Mouse (Mus musculus) intestine, embryonic 15.5 days (tissue): ENCODE measurements around the gene Atad3a. TPM values are rescaled to one million over a fixed set of nuclear protein-coding genes. Genes with fewer than 3 reads are reported as not detected.
"Not testable (repeated sequence)": the region's sequence is repeated elsewhere in the genome, so short reads cannot be mapped to it uniquely, and the experiment has no call there.

Source experiments
- ATAC-seq: fragments of 200-750 bp; cut with Nextera tagmentation; 2 replicates; pipeline ENCODE4 v1.8.0; 2017; ENCODE audit warnings: moderate TSS enrichment, moderate library complexity
- H3K27ac ChIP-seq: fragments of 300-500 bp; sonication (generic); 2 replicates; pipeline ENCODE4 v1.5.1; 2015; ENCODE audit warnings: mild to moderate bottlenecking, inconsistent platforms
- H3K27me3 ChIP-seq: fragments of 300-500 bp; sonication (generic); replicated peaks from 2 replicates; pipeline ENCODE4 v1.6.1; 2015; ENCODE audit warnings: inconsistent platforms
- H3K36me3 ChIP-seq: fragments of 300-500 bp; sonication (generic); 2 replicates; pipeline ENCODE4 v1.6.1; 2015; ENCODE audit warnings: inconsistent platforms
- H3K4me1 ChIP-seq: fragments of 300-500 bp; sonication (generic); replicated peaks from 2 replicates; pipeline ENCODE4 v1.6.1; 2015; ENCODE audit warnings: inconsistent platforms
- H3K4me2 ChIP-seq: fragments of 300-500 bp; sonication (generic); replicated peaks from 2 replicates; pipeline ENCODE4 v1.6.1; 2015; ENCODE audit warnings: mild to moderate bottlenecking, inconsistent platforms
- H3K4me3 ChIP-seq: fragments of 300-500 bp; sonication (generic); replicated peaks from 2 replicates; pipeline ENCODE4 v1.5.1; 2015; ENCODE audit warnings: inconsistent platforms
- H3K9ac ChIP-seq: fragments of 300-500 bp; sonication (generic); 2 replicates; pipeline ENCODE4 v1.6.1; 2015; ENCODE audit warnings: inconsistent platforms
- H3K9me3 ChIP-seq: fragments of 300-500 bp; sonication (generic); 2 replicates; pipeline ENCODE4 v1.6.1; 2016; ENCODE audit warnings: inconsistent platforms
- WGBS: fragments of 180-500 bp; shearing (Covaris S2); methylation state at CpG from one replicate; pipeline ENCODE4 v1.1.7; 2015; 5-methylcytosine and 5-hydroxymethylcytosine counted together
- polyA plus RNA-seq: library from polyadenylated mRNA; unstranded; fragments of >200 nt; fragmentation: Nextera tagmentation; extraction: Ambion mirVana; gene quantifications from 2 replicates; pipeline ENCODE4 v1.2.1, GENCODE M21; 2015

The Atad3a gene
- polyA plus RNA-seq, 1 experiment from 2014 or later, result 135 TPM

GRCm38 (mm10) chr4:155746036-155746548 lies 14.8 kb downstream of the Atad3a start:
- no peak overlapping the region for H3K27ac ChIP-seq
- no peak for ATAC-seq
- WGBS, result 85% methylated on average over 8 of the region's 8 CpGs
- H3K9me3 ChIP-seq, result no peaks in the 10 kb centered on the region
- H3K36me3 ChIP-seq, result peaks cover 52% of the 10 kb centered on the region
- no peak overlapping the region for H3K4me2 ChIP-seq
- H3K4me1 ChIP-seq, result no peaks in the 10 kb centered on the region
- H3K4me3 ChIP-seq, result no peak overlapping the region
- no peaks in the 10 kb centered on the region for H3K27me3 ChIP-seq
- H3K9ac ChIP-seq, result no peak overlapping the region

DNA sequence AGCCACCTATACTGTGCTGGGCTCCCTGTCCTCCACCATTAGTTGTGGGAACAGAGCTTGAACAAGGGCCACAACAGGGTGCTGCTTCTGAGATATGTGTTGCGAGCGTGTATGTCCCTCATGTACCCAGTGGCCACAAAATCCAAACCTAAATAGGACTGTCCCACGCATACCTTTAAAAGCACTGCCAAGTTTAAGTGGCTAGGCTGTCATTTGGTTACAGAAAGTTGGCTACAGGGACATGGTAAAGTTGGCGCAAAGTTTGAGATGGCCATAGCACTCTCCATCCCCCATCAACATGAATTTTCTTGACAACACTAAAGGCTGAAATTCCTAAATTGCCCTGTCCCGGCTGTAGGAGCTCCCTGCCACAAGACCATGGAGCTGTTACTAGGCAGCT lies 15.8 kb downstream of the Atad3a start:
- no peak overlapping the region for H3K9ac ChIP-seq
- no peak overlapping the region for H3K4me3 ChIP-seq
- no peaks in the 10 kb centered on the region for H3K27me3 ChIP-seq
- ATAC-seq, result no peak
- H3K27ac ChIP-seq, result no peak overlapping the region
- WGBS, result 91% methylated on average over 5 of the region's 5 CpGs
- H3K4me1 ChIP-seq, result no peaks in the 10 kb centered on the region
- H3K4me2 ChIP-seq, result no peak overlapping the region
- peaks cover 51% of the 10 kb centered on the region for H3K36me3 ChIP-seq
- no peaks in the 10 kb centered on the region for H3K9me3 ChIP-seq

GRCm38 (mm10) chr4:155744474-155744873 lies 16.4 kb downstream of the Atad3a start:
- Histone ChIP-seq H3K4me1 (no peaks in the 10 kb centered on the region), H3K9ac (no peak overlapping the region), H3K36me3 (peaks cover 45% of the 10 kb centered on the region), H3K4me2 (no peak overlapping the region), H3K9me3 (no peaks in the 10 kb centered on the region), H3K27me3 (no peaks in the 10 kb centered on the region), H3K27ac (no peak overlapping the region), H3K4me3 (no peak overlapping the region)
- WGBS, result 91% methylated on average over 8 of the region's 8 CpGs
- no peak for ATAC-seq

DNA sequence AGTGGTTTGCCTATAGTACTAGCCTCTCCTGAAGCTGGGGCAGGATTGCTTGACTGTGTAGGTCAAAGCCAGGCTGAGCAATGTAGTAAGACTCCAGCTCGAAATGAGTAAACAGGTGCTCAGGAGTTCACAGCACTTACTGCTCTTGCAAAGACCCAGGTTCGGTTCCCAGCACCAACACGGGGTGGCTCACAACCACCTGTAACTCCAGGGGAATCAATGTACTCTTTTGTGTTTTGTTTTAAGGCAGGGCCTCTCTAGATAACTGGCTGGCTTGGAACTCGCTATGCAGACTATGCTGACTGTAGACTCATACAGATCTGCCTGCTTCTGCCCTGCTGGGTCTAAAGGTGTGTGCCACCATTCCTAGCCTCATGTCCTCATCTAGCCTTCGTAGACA lies 18.2 kb downstream of the Atad3a start:
- Histone ChIP-seq H3K36me3 (peaks cover 28% of the 10 kb centered on the region), H3K4me3 (no peak overlapping the region), H3K27me3 (no peaks in the 10 kb centered on the region), H3K9me3 (no peaks in the 10 kb centered on the region), H3K27ac (no peak overlapping the region), H3K4me1 (no peaks in the 10 kb centered on the region), H3K9ac (no peak overlapping the region), H3K4me2 (no peak overlapping the region)
- 86% methylated on average over 5 of the region's 5 CpGs for WGBS
- ATAC-seq, result no peak

- H3K36me3 ChIP-seq, result peaks cover 12% of the 10 kb centered on the region; the same call in 1 of the 2 replicates
- not testable (repeated sequence) for H3K4me2 ChIP-seq, H3K4me1 ChIP-seq, H3K4me3 ChIP-seq, H3K27me3 ChIP-seq, H3K9me3 ChIP-seq, H3K9ac ChIP-seq, ATAC-seq, H3K27ac ChIP-seq
- WGBS, result 91% methylated on average over 10 of the region's 10 CpGs
Observed at GRCm38 (mm10) chr4:155740681-155741080, 20.2 kb downstream of the Atad3a start.

GRCm38 (mm10) chr4:155739741-155740636 lies 20.9 kb downstream of the Atad3a start:
- no peaks in the 10 kb centered on the region for H3K27me3 ChIP-seq
- H3K36me3 ChIP-seq, result peaks cover 12% of the 10 kb centered on the region; the same call in 1 of the 2 replicates
- WGBS, result 82% methylated on average over 37 of the region's 37 CpGs
- H3K4me3 ChIP-seq, result no peak overlapping the region
- no peak for ATAC-seq
- H3K9ac ChIP-seq, result no peak overlapping the region
- no peaks in the 10 kb centered on the region for H3K9me3 ChIP-seq
- H3K4me1 ChIP-seq, result peaks cover 10% of the 10 kb centered on the region
- H3K27ac ChIP-seq, result no peak overlapping the region
- no peak overlapping the region for H3K4me2 ChIP-seq

DNA sequence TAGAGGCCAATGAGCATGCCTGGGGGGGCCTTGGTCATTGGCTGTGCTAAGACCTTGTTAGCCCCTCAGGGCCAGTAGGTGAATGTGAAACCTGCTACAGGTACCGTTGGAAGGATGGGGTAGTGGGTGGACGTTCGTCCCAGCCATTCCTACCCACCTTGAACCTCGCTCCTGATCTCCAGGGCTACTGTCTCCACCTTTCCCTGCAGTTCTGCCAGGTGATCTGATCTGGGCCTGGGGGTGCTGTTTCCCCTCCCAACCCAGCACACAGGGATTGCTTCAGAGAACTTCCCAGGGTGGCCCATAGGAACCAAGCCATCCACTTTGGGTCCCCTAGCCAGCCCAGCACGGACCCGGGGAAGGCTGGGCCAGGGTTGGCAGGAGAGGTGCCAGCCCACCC lies 21.7 kb downstream of the Atad3a start:
- no peaks in the 10 kb centered on the region for H3K27me3 ChIP-seq
- no peak overlapping the region for H3K9ac ChIP-seq
- H3K27ac ChIP-seq, result no peak overlapping the region
- 74% methylated on average over 6 of the region's 6 CpGs for WGBS
- H3K4me1 ChIP-seq, result peaks cover 10% of the 10 kb centered on the region
- no peak overlapping the region for H3K4me3 ChIP-seq
- H3K9me3 ChIP-seq, result no peaks in the 10 kb centered on the region
- no peak overlapping the region for H3K4me2 ChIP-seq
- peaks cover 12% of the 10 kb centered on the region; the same call in 1 of the 2 replicates for H3K36me3 ChIP-seq
- ATAC-seq, result no peak

DNA sequence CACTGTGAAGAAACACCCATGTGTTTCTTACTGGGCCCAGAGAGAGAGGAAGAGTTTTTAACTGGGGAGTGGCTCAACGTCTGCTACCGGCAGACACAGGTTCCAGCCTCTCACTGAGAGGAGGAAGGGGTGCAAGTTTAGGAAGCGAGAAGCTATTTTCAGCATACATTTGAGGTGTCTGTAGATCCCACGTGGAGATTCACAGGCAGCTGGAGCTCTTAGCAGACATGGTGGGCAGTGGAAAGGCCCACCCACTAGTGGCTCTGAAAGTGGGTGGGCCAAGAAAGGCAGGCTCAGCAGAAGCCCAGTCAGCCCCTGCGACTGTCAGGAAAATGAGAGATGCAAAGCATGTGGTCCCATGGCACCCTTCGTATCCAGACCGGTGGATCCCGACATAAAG lies 22.6 kb downstream of the Atad3a start:
- Histone ChIP-seq H3K27me3 (no peaks in the 10 kb centered on the region), H3K4me2 (no peak overlapping the region), H3K27ac (no peak overlapping the region), H3K36me3 (peaks cover 12% of the 10 kb centered on the region; the same call in 1 of the 2 replicates), H3K9ac (no peak overlapping the region), H3K9me3 (no peaks in the 10 kb centered on the region), H3K4me1 (peaks cover 10% of the 10 kb centered on the region), H3K4me3 (no peak overlapping the region)
- no peak for ATAC-seq
- 50% methylated on average over 8 of the region's 8 CpGs for WGBS

- Histone ChIP-seq H3K27me3 (no peaks in the 10 kb centered on the region), H3K27ac (no peak overlapping the region), H3K4me1 (peaks cover 10% of the 10 kb centered on the region), H3K36me3 (peaks cover 4% of the 10 kb centered on the region; the same call in 1 of the 2 replicates), H3K9ac (no peak overlapping the region), H3K4me2 (no peak overlapping the region), H3K9me3 (no peaks in the 10 kb centered on the region), H3K4me3 (no peak overlapping the region)
- WGBS, result 90% methylated on average over 5 of the region's 5 CpGs
- no peak for ATAC-seq
Observed at GRCm38 (mm10) chr4:155736421-155736820, 24.5 kb downstream of the Atad3a start.

- 0 out of 2 replicates have a peak overlapping the region, but pooled peaks have one; percentile 8 for H3K27ac ChIP-seq
- no peak for ATAC-seq
- H3K9me3 ChIP-seq, result no peaks in the 10 kb centered on the region
- peak overlapping the region; percentile 78 for H3K9ac ChIP-seq
- H3K4me1 ChIP-seq, result peaks cover 10% of the 10 kb centered on the region
- H3K4me3 ChIP-seq, result peak overlapping the region; percentile 93
- peak overlapping the region; percentile 84 for H3K4me2 ChIP-seq
- H3K27me3 ChIP-seq, result no peaks in the 10 kb centered on the region
- WGBS, result 69% methylated on average over 5 of the region's 5 CpGs
- peaks cover 4% of the 10 kb centered on the region; the same call in 1 of the 2 replicates for H3K36me3 ChIP-seq
Observed at GRCm38 (mm10) chr4:155735788-155736187, 25.1 kb downstream of the Atad3a start.

DNA sequence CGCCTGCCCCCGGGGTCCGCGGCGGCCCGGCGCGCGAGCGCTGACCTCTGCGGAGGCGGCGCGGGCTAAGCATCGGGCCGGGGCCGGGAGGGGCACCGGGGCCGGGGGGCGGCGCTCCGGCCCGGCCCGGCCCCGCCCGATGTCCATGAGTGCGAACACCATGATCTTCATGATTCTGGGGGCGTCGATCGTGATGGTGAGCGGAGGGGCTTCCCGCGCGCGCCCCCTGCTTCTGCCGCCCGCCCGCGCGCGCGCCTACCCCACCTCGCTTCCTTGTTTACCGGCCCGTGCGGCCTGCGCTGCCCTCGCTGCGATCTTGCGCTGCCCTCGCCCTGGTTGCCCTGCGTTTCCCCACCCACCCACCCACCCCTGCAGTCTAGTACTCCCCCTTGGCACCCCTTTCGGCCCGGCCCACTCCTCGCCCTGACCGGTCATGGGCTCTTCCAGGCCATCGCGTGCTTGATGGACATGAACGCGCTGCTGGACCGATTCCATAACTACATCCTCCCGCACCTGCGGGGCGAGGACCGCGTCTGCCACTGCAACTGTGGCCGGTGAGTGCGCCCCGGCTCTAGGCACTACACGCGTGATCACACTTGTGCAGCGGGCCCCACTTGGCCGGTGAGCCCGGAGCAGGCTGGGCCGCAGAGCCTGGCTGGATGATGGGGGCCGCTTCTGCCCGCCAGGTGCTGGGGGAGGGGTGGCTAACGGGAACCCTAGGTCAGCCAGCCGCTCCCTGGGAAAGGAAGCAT lies 25.8 kb downstream of the Atad3a start:
- Histone ChIP-seq H3K27me3 (no peaks in the 10 kb centered on the region), H3K36me3 (peaks cover under 1% of the 10 kb centered on the region; the same call in 1 of the 2 replicates), H3K4me3 (peak overlapping the region; percentile 93), H3K4me1 (peaks cover 10% of the 10 kb centered on the region), H3K4me2 (peak overlapping the region; percentile 84), H3K9me3 (no peaks in the 10 kb centered on the region), H3K9ac (peak overlapping the region; percentile 78), H3K27ac (peak overlapping the region; percentile 90)
- under 1% methylated on average over 54 of the region's 79 CpGs for WGBS
- ATAC-seq, result peak; percentile 80

DNA sequence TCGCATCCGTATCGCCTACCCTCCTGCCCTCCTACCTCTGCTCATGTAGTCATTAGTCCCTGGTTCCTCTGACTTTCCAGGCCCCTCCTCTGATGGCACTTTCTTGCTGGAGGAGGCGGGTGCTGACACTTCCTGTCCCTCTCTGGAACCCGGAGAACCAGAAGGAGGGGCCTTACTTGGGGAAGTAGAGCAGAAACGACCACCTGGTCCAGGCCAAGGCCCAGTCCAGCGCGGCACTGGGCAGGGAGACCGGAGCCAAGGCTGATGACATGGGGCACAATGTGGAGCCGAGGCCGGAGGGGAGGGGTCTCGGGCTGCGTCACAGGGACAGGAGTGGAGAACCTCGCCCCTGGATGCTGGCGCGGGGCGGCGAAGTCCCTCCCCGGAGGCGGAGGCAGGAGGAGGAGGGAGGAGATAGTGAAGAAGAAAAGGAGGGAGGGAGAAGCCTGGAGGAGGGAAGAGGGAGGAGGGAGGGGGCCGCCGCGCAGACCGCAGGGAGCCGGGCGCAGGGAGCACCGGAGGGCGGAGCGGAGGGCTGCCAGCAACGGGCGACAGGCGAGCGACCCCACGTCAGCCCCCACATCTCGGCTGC lies 26.4 kb downstream of the Atad3a start, which contains the start of gene Tmem240:
Gene Tmem240 (plus strand): TSS at position 451 of the 592 bp plus-strand sequence.
- H3K9me3 ChIP-seq, result no peaks in the 10 kb centered on the region
- H3K36me3 ChIP-seq, result no peaks in the 10 kb centered on the region; the same call in 1 of the 2 replicates
- H3K4me2 ChIP-seq, result peak within 1 kb of the TSS; percentile 84
- H3K4me3 ChIP-seq, result peak within 1 kb of the TSS; percentile 93
- peak; percentile 93 for ATAC-seq
- peaks cover 10% of the 10 kb centered on the region for H3K4me1 ChIP-seq
- no peaks in the 10 kb centered on the region for H3K27me3 ChIP-seq
- H3K27ac ChIP-seq, result peak within 1 kb of the TSS; percentile 90
- peak within 1 kb of the TSS; percentile 78 for H3K9ac ChIP-seq
- WGBS, result 1% methylated on average over 33 of the region's 35 CpGs
